Mouse (Mus musculus) MEL (cell line): ENCODE results near the gene Tll2. TPM values are rescaled to one million over a fixed set of nuclear protein-coding genes. Genes with fewer than 3 reads are reported as not detected.

ENCODE experiments used
- DNase-seq: peaks from one replicate; pipeline ENCODE4 v3.0.0; 2011; ENCODE audit warnings: low read depth, low spot score
- H3K27ac ChIP-seq: 2 replicates; pipeline ENCODE4 v1.5.1; 2012; ENCODE audit warnings: low read depth, mild to moderate bottlenecking, control low read depth, low read length, moderate library complexity; ENCODE audit not compliant: control insufficient read depth
- H3K27me3 ChIP-seq, 2 experiments: fragments of 150-350 bp in 1 of 2; sonication (generic) in 1 of 2; 2 replicates each; pipeline ENCODE4 v1.6.1; 2012; ENCODE audit warnings: low read length in 2 of 2, mild to moderate bottlenecking in 2 of 2, improper control_type of control experiment in 1 of 2, moderate library complexity in 1 of 2; ENCODE audit not compliant: insufficient read depth in 2 of 2, control insufficient read depth in 1 of 2
- H3K36me3 ChIP-seq, 2 experiments: 2 replicates each; pipeline ENCODE4 v1.6.1; 2012 to 2014; ENCODE audit warnings: low read length in 2 of 2, improper control_type of control experiment in 1 of 2, inconsistent platforms in 1 of 2, mild to moderate bottlenecking in 1 of 2; ENCODE audit not compliant: insufficient read depth in 2 of 2, control insufficient read depth in 1 of 2
- H3K4me1 ChIP-seq, 2 experiments: fragments of 150-350 bp in 1 of 2; sonication (generic) in 1 of 2; 2 replicates each; pipeline ENCODE4 v1.6.1; 2012; ENCODE audit warnings: low read length in 2 of 2, improper control_type of control experiment in 1 of 2, mild to moderate bottlenecking in 1 of 2; ENCODE audit not compliant: insufficient read depth in 2 of 2, control insufficient read depth in 1 of 2
- H3K4me3 ChIP-seq, 2 experiments: fragments of 150-350 bp in 1 of 2; sonication (generic) in 1 of 2; 2 replicates each; pipeline ENCODE4 v1.5.1; 2012; ENCODE audit warnings: low read depth in 2 of 2, low read length in 2 of 2, mild to moderate bottlenecking in 2 of 2, moderate library complexity in 2 of 2, control low read depth in 1 of 2, improper control_type of control experiment in 1 of 2; ENCODE audit not compliant: control insufficient read depth in 1 of 2, insufficient read depth in 1 of 2
- H3K79me2 ChIP-seq: 2 replicates; pipeline ENCODE4 v1.6.1; 2012; ENCODE audit warnings: mild to moderate bottlenecking, low read length, moderate library complexity; ENCODE audit not compliant: control insufficient read depth, poor library complexity, insufficient read depth
- H3K9ac ChIP-seq: 2 replicates; pipeline ENCODE4 v1.6.1; 2012; ENCODE audit warnings: low read depth, mild to moderate bottlenecking, control low read depth, low read length, moderate library complexity; ENCODE audit not compliant: control insufficient read depth, poor library complexity, severe bottlenecking
- H3K9me3 ChIP-seq: fragments of 150-350 bp; sonication (generic); replicated peaks from 2 replicates; pipeline ENCODE4 v1.6.1; 2012; ENCODE audit warnings: mild to moderate bottlenecking, low read length, improper control_type of control experiment, moderate library complexity; ENCODE audit not compliant: insufficient read depth
- BHLHE40 ChIP-seq: IDR thresholded peaks from 2 replicates; pipeline ENCODE4 v1.6.1; 2012; ENCODE audit warnings: low read depth, mild to moderate bottlenecking, inconsistent platforms, low read length, improper control_type of control experiment, borderline replicate concordance
- CHD1 ChIP-seq: IDR thresholded peaks from 2 replicates; pipeline ENCODE4 v1.6.1; 2012; ENCODE audit warnings: low read depth, mild to moderate bottlenecking, inconsistent platforms, low read length, improper control_type of control experiment
- CHD2 ChIP-seq: IDR thresholded peaks from 2 replicates; pipeline ENCODE4 v1.6.1; 2011; ENCODE audit warnings: low read length, improper control_type of control experiment
- CTCF ChIP-seq, 3 experiments: IDR thresholded peaks in 2 of 3; conservative IDR thresholded peaks in 1 of 3; 2 replicates each; pipeline ENCODE4 v1.5.1; 2011 to 2012; ENCODE audit warnings: low read length in 3 of 3, low read depth in 2 of 3, mild to moderate bottlenecking in 2 of 3, improper control_type of control experiment in 1 of 3, inconsistent platforms in 1 of 3, mixed read lengths in 1 of 3, moderate library complexity in 1 of 3; ENCODE audit not compliant: control insufficient read depth in 1 of 3, insufficient read depth in 1 of 3, poor library complexity in 1 of 3, severe bottlenecking in 1 of 3
- E2F4 ChIP-seq: IDR thresholded peaks from 2 replicates; pipeline ENCODE4 v1.6.1; 2011; ENCODE audit warnings: low read depth, low read length, improper control_type of control experiment, borderline replicate concordance
- ETS1 ChIP-seq: IDR thresholded peaks from 2 replicates; pipeline ENCODE4 v1.6.1; 2012; ENCODE audit warnings: low read depth, mild to moderate bottlenecking, inconsistent platforms, low read length, improper control_type of control experiment, moderate library complexity
- GABPA ChIP-seq: IDR thresholded peaks from 2 replicates; pipeline ENCODE4 v1.6.1; 2012; ENCODE audit warnings: low read depth, mild to moderate bottlenecking, inconsistent platforms, low read length, improper control_type of control experiment, moderate library complexity
- JUND ChIP-seq: IDR thresholded peaks from 2 replicates; pipeline ENCODE4 v1.6.1; 2011; ENCODE audit warnings: low read depth, mild to moderate bottlenecking, improper control_type of control experiment, low read length
- KAT2A ChIP-seq: conservative IDR thresholded peaks from 2 replicates; pipeline ENCODE4 v1.6.1; 2012; ENCODE audit warnings: low read depth, low read length, improper control_type of control experiment, inconsistent platforms
- MAZ ChIP-seq: IDR thresholded peaks from 2 replicates; pipeline ENCODE4 v1.6.1; 2012; ENCODE audit warnings: low read depth, mild to moderate bottlenecking, inconsistent platforms, low read length, improper control_type of control experiment
- MEF2A ChIP-seq: IDR thresholded peaks from 2 replicates; pipeline ENCODE4 v1.6.1; 2014; ENCODE audit warnings: low read depth, mild to moderate bottlenecking, inconsistent platforms, low read length, improper control_type of control experiment; ENCODE audit not compliant: poor library complexity, insufficient replicate concordance, severe bottlenecking; ENCODE audit errors: extremely low read depth
- MYB ChIP-seq: IDR thresholded peaks from 2 replicates; pipeline ENCODE4 v1.6.1; 2011; ENCODE audit warnings: mild to moderate bottlenecking, low read depth, low read length, improper control_type of control experiment
- NELFE ChIP-seq: IDR thresholded peaks from 2 replicates; pipeline ENCODE4 v1.6.1; 2011; ENCODE audit warnings: low read depth, low read length, improper control_type of control experiment
- NRF1 ChIP-seq: IDR thresholded peaks from 2 replicates; pipeline ENCODE4 v1.6.1; 2014; ENCODE audit warnings: low read depth, mild to moderate bottlenecking, inconsistent platforms, low read length, improper control_type of control experiment, moderate library complexity; ENCODE audit not compliant: poor library complexity, insufficient read depth, severe bottlenecking
- POLR2AphosphoS5 ChIP-seq: IDR thresholded peaks from 2 replicates; pipeline ENCODE4 v1.6.1; 2012; ENCODE audit warnings: low read depth, borderline replicate concordance, mild to moderate bottlenecking, inconsistent platforms, low read length, moderate library complexity, mixed read lengths
- RAD21 ChIP-seq: IDR thresholded peaks from 2 replicates; pipeline ENCODE4 v1.6.1; 2011; ENCODE audit warnings: mild to moderate bottlenecking, low read depth, low read length, improper control_type of control experiment
- RCOR1 ChIP-seq: IDR thresholded peaks from 2 replicates; pipeline ENCODE4 v1.6.1; 2012; ENCODE audit warnings: low read depth, mild to moderate bottlenecking, inconsistent platforms, low read length, improper control_type of control experiment
- SIN3A ChIP-seq: IDR thresholded peaks from 2 replicates; pipeline ENCODE4 v1.6.1; 2012; ENCODE audit warnings: low read length, improper control_type of control experiment, inconsistent platforms
- SMC3 ChIP-seq: IDR thresholded peaks from 2 replicates; pipeline ENCODE4 v1.6.1; 2011; ENCODE audit warnings: low read depth, low read length, improper control_type of control experiment
- TCF12 ChIP-seq: IDR thresholded peaks from 2 replicates; pipeline ENCODE4 v1.6.1; 2014; ENCODE audit warnings: low read depth, mild to moderate bottlenecking, inconsistent platforms, low read length, improper control_type of control experiment, moderate library complexity
- USF1 ChIP-seq: IDR thresholded peaks from 2 replicates; pipeline ENCODE4 v1.6.1; 2014; ENCODE audit warnings: low read depth, mild to moderate bottlenecking, inconsistent platforms, low read length, improper control_type of control experiment, moderate library complexity
- USF2 ChIP-seq, 2 experiments: IDR thresholded peaks; 2 replicates each; pipeline ENCODE4 v1.6.1; 2011 to 2012; ENCODE audit warnings: improper control_type of control experiment in 2 of 2, low read length in 2 of 2, borderline replicate concordance in 1 of 2, inconsistent platforms in 1 of 2, low read depth in 1 of 2, mild to moderate bottlenecking in 1 of 2; ENCODE audit not compliant: insufficient read depth in 1 of 2
- ZC3H11A ChIP-seq: IDR thresholded peaks from 2 replicates; pipeline ENCODE4 v1.6.1; 2012; ENCODE audit warnings: low read depth, mild to moderate bottlenecking, inconsistent platforms, low read length, improper control_type of control experiment
- ZKSCAN1 ChIP-seq: IDR thresholded peaks from 2 replicates; pipeline ENCODE4 v1.6.1; 2012; ENCODE audit warnings: low read depth, mild to moderate bottlenecking, inconsistent platforms, low read length, improper control_type of control experiment, moderate library complexity
- ZMIZ1 ChIP-seq: IDR thresholded peaks from 2 replicates; pipeline ENCODE4 v1.6.1; 2012; ENCODE audit warnings: low read depth, mild to moderate bottlenecking, inconsistent platforms, low read length, improper control_type of control experiment, moderate library complexity
- ZNF384 ChIP-seq: IDR thresholded peaks from 2 replicates; pipeline ENCODE4 v1.6.1; 2012; ENCODE audit warnings: low read depth, mild to moderate bottlenecking, inconsistent platforms, low read length, improper control_type of control experiment
- polyA plus RNA-seq, 2 experiments: library from polyadenylated mRNA; stranded (reverse) in 1 of 2; unstranded in 1 of 2; fragments of >175 nt in 1 of 2; fragments of >200 nt in 1 of 2; gene quantifications; 2 replicates each; pipeline versions ENCODE4 v1.2.1 to v1.2.4; 2012; ENCODE audit warnings: low replicate concordance in 2 of 2, low read depth in 1 of 2; ENCODE audit not compliant: insufficient read length in 2 of 2, insufficient read depth in 1 of 2, missing spikeins in 1 of 2
- total RNA-seq: library from RNA; depleted of rRNA; stranded (reverse); fragments of 300-350 nt; gene quantifications from 2 replicates; pipeline ENCODE4 v1.2.3, GENCODE M21; 2012

The Tll2 gene
- total and polyA plus RNA-seq, 3 experiments, result not detected

DNA sequence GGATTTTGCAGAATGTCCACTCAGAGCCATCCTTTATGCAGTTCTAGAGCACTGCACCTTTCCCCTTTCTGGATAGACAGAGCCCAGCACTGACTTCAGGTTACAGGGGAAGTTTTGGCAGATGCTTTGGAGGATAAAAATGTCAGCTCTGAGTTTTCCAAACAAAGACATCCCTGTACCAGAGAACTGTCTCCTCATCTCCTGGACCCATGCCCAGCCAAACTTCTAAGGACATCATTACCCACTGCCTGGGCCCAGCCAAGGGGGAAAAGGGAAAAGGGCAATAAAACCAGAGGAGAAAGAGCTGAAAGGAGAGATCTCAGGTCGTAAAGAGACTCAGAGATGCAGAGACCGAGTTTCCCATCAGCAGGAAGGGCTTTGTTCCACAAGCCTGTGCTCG, 83.6 kb downstream of the Tll2 start:
- DNase-seq, result no peak
- no peaks in the 10 kb centered on the region for H3K4me1 ChIP-seq
- H3K4me3 ChIP-seq, result no peak overlapping the region
- H3K36me3 ChIP-seq, result no peaks in the 10 kb centered on the region
- H3K79me2 ChIP-seq, result no peaks in the 10 kb centered on the region
- H3K27ac ChIP-seq, result no peak overlapping the region
- no peaks in the 10 kb centered on the region for H3K9me3 ChIP-seq
- no peak overlapping the region for H3K9ac ChIP-seq
- TF ChIP-seq ZC3H11A (no peak), MYB (no peak), RAD21 (no peak), ETS1 (no peak), MAZ (no peak), NRF1 (no peak), SIN3A (no peak), GABPA (no peak), ZKSCAN1 (no peak), MEF2A (no peak), ZNF384 (no peak), USF2 (IDR thresholded peaks at IDR 0.05; ENCODE audit: borderline replicate concordance in 1 of 2, insufficient read depth in 1 of 2, low read depth in 1 of 2, low read length in 2 of 2) (no peak), E2F4 (no peak), POLR2AphosphoS5 (no peak), TCF12 (no peak), KAT2A (no peak)
- TF ChIP-seq, all 39 proteins: peak for 0
- no peaks in the 10 kb centered on the region; a peak in 1 of 4 replicates for H3K27me3 ChIP-seq

DNA sequence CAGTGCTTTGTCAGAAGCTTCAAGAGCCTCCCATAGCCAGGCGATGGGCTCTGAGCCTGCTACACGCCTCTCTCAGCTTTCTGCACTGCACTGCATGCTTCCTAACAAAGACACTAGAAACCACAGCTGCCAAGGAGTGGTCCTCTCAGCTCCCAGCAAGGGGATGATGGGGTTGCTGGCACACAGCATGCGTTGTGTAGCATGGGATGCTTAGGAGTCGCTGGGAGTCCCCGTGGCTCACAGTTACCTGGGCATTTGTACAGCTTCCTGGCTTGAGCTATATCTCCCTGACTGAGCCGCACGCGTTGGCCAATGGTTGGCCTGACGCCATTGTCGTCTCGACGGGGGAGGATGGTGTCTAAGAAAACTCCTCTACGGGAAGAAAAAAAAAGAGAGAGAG, 86.7 kb downstream of the Tll2 start:
- Histone ChIP-seq H3K9me3 (no peaks in the 10 kb centered on the region), H3K4me1 (no peaks in the 10 kb centered on the region), H3K9ac (no peak overlapping the region), H3K79me2 (no peaks in the 10 kb centered on the region), H3K4me3 (no peak overlapping the region), H3K27ac (no peak overlapping the region), H3K27me3 (no peaks in the 10 kb centered on the region; a peak in 2 of 4 replicates), H3K36me3 (no peaks in the 10 kb centered on the region)
- TF ChIP-seq CHD2 (no peak), ZKSCAN1 (no peak), ETS1 (no peak), POLR2AphosphoS5 (no peak), NELFE (no peak), RCOR1 (no peak), MAZ (no peak), ZMIZ1 (no peak), USF1 (no peak), RAD21 (no peak), JUND (no peak), KAT2A (no peak), CHD1 (no peak), CTCF (IDR thresholded peaks at IDR 0.05 in 2 of 3, conservative IDR thresholded peaks at IDR 0.05 in 1 of 3; ENCODE audit: control insufficient read depth in 1 of 3, insufficient read depth in 1 of 3, low read depth in 2 of 3, low read length in 3 of 3, poor library complexity in 1 of 3, severe bottlenecking in 1 of 3) (no peak), BHLHE40 (no peak), SMC3 (no peak)
- DNase-seq, result no peak
